Mouse (Mus musculus) gonadal fat pad, adult 2 months (tissue): ENCODE results near the gene 1700003E16Rik. TPM values are rescaled to one million over a fixed set of nuclear protein-coding genes. Genes with fewer than 3 reads are reported as not detected.

Experiments
- DNase-seq: peaks from one replicate; pipeline ENCODE4 v3.0.0-alpha.2; 2012; ENCODE audit warnings: low read depth
- polyA plus RNA-seq: library from polyadenylated mRNA; depleted of rRNA; stranded (reverse); fragments of >200 nt; gene quantifications from 2 replicates; pipeline ENCODE4 v1.2.3, GENCODE M21; 2012; rRNA removed

Gene 1700003E16Rik
- 2.7 and 4.4 TPM in 2 replicates for polyA plus RNA-seq

GRCm38 (mm10) chr6:83156259-83156684 is at the start of gene 1700003E16Rik, which contains the start of gene Wdr54:
TSS of gene 1700003E16Rik (plus strand) at chr6:83156404.
TSS of gene Wdr54 (minus strand) at chr6:83156397.
- DNase-seq = no peak

DNA sequence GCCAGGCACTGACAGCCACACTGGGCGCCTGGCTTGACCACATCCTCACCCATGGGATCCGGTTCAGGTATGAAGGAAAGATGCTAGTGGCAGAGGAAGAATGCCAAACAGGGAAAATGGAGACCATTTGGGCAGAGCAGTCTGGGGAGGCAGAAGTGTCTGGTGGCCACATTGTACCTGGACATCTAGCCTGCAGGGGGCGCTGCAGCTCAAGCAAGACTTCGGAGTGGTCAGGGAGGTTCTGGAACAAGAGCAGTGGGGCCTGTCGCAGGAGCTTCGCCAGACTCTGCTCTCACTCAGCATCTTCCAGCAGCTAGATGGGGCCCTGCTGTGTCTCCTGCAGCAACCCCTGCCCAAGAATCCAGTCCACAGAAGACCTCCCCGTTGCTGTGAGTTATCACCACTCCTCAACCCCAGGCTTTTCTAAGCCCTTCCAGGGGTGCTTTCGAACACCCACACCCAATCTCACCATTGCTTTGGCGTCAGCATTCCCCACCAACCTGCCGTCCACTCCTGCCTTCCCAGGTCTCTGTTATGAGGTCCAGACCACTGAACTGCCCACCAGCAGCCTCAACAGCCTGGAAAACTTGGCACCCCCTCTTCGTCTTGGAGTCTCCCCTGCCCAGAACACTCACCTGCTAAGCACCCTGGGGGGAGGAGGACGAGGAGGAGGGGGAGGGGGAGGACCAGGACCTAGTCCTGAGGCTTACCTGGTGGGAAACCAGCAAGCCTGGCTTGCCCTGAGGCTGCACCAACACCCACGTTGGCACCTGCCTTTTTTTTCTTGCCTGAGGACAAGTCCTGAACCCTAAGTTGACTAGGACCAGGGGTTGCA is 48.4 kb upstream of the 1700003E16Rik start:
- DNase-seq = no peak

GRCm38 (mm10) chr6:83108762-83109668 is 47.2 kb upstream of the 1700003E16Rik start, which contains the start of gene Mrpl53:
TSS of gene Mrpl53 (plus strand) at chr6:83109040.
- DNase-seq = no peak

GRCm38 (mm10) chr6:83111510-83112136 is 44.6 kb upstream of the 1700003E16Rik start:
- no peak for DNase-seq

GRCm38 (mm10) chr6:83115011-83115671 is 41.1 kb upstream of the 1700003E16Rik start, which contains the start of gene Mogs:
TSS of gene Mogs (plus strand) at chr6:83115496.
- DNase-seq = no peak

DNA sequence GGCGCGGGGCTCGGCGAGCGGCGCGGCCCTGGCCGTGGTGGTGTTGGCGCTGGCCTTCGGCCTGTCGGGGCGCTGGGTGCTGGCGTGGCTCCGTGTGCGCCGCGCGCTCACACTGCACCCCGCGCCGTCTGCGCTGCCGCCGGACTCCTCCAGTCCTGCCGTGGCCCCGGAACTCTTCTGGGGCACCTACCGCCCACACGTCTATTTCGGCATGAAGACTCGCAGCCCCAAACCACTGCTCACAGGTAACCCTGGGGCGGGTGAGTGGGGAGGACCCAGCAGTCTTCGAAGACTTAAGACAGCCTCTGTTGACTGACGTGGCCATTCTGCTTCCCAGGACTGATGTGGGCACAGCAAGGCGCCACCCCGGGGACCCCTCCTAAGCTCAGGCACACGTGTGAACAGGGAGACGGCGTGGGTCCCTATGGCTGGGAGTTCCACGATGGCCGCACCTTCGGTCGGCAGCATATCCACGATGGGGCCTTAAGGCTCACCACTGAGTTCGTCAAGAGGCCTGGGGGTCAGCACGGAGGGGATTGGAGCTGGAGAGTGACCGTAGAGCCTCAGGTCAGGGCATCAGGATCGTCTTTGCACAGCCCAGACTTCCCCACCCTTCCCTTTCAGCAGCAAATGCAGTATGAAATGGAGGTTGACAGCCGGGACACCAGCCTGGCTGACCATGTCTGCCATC is 40.4 kb upstream of the 1700003E16Rik start:
- no peak for DNase-seq

GRCm38 (mm10) chr6:83116373-83117164 is 39.6 kb upstream of the 1700003E16Rik start:
- no peak for DNase-seq

- DNase-seq = no peak
Measured at GRCm38 (mm10) chr6:83117165-83117438, 39.1 kb upstream of the 1700003E16Rik start.

DNA sequence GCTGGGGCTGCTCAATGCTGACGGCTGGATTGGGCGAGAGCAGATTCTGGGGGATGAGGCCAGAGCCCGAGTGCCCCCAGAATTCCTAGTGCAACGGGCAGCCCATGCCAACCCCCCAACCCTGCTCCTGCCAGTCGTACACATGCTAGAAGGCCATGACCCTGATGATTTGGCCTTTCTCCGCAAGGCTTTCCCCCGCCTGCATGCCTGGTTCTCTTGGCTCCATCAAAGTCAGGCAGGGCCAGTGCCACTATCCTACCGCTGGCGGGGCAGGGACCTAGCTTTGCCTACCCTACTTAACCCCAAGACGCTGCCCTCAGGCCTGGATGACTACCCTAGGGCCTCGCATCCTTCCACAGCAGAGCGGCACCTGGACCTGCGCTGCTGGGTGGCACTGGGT is 38.6 kb upstream of the 1700003E16Rik start:
- DNase-seq = no peak

- DNase-seq = no peak
Measured at GRCm38 (mm10) chr6:83118369-83118768, 37.8 kb upstream of the 1700003E16Rik start.

- DNase-seq = no peak
Measured at GRCm38 (mm10) chr6:83118825-83119733, 37.1 kb upstream of the 1700003E16Rik start.

DNA sequence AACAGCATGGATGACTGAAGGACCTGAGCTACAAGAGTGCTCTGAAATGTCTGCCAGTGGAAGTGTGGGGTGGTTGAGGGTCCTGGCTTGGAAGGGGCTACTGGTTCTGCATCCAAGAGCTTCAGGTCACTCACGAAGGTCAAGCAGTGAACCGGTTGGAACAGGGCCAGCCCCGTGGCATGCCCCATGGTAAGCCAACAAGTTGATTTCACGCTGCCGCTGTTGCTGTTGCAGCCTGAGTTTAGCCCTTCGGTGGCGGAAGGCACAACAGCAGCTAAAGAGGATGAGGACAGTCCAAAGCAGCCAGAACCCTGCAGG is 36.5 kb upstream of the 1700003E16Rik start:
- DNase-seq = no peak

DNA sequence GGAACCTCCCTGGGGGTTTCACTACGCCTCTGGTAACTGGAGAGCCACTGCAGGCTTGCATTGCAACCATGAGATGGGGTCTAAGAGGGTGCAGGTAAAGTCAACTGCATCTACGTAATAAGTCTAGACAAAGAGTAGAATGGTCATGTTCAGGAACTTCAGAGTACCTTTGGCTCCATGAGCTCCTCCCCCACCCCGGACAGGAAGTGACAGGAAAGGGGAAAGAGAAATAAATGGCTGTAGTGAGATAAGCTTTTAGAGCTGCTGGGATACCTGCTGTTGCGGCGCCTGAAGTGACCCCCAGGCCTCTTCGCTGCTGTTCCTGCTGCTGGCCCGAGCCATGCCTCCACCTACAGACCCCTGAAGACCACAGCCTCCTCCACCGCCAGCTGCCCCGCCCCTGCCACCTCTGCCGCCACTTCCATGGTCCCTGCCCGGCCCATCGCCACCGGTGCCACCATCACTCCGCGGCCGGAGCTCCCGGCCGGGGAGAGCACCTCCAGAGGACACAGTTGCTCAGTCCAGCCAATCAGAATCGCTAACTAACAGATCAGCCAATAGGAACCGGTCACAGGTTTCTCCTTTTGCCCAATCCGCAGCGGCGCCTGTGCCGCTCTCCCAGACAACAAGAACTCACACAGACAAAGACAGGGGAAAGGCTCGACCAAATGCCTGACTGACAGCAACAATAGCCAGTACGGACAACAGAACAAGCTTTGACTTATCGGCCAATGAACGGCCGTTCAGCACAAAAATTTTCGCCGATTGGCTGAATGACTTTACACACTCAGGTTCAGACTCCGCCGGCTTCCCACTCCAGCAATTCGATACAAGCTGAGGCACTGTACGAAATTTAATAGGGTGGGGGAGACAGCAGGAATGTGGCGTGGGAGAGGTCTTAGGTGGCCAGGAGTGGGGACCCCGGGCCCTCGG is 35.0 kb upstream of the 1700003E16Rik start, which contains the start of gene Wbp1:
Wbp1 (minus strand) TSS at position 630 of the 933 bp plus-strand sequence.
- DNase-seq = peak; percentile 93

DNA sequence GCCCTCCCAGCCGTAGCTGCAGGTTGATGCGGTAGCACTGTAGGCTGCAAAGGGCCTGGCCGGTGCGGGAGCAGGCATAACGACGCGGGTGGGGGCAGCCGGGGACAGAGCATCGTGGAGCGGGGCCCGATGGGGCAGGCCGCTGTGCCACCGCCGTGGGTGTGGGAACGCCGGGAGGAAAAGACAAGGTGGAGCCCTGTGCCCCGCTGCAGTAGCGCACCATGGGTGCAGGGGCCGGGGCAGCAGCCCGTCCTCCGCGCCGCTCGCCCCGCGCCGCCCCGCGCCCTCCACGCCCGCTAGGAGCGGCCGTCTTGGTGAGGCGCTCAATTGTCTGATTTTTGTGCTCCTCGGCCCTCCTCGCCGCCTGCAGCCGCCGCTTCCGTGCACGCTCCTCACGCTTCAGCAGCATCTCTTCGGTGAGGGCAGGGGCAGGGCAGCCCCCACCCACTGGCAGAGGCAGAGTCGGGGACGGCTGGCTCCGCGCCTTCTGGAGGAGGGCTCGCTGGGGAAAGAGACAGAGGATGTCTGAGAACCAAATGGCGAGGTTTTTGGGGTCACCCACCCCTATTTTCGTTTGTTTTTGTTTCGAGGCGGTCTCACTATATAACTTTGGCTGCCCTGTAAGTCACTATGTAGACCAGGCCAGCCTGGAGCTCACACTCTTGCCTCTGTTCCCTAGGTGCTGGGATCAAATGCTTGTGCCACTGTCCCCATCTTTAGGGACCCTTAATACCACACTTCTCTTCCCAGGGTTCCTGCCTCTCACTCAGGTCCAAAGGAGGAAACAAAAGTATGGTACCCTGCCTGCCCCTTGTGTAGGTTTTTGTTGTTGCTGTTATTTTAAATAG is 34.1 kb upstream of the 1700003E16Rik start:
- no peak for DNase-seq

DNA sequence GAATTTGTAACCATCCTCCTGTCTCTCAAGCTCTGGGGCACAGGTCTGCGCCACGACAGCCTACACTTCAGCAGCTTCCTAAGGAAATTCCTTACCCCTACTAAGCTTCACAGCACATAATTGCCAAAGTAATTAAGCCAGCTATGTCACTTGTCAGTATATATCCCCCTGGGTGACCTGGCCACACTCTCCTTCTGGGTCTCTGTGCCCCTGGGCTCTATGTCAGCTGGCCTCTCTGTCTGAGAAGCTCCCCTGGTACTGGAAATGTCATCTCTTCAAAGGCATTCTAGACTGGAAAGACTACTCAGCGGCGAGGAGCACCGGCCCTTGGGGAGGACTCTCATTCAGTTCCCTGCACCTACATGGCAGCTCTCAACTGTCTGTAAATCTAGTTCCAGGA is 33.2 kb upstream of the 1700003E16Rik start:
- DNase-seq = no peak

DNA sequence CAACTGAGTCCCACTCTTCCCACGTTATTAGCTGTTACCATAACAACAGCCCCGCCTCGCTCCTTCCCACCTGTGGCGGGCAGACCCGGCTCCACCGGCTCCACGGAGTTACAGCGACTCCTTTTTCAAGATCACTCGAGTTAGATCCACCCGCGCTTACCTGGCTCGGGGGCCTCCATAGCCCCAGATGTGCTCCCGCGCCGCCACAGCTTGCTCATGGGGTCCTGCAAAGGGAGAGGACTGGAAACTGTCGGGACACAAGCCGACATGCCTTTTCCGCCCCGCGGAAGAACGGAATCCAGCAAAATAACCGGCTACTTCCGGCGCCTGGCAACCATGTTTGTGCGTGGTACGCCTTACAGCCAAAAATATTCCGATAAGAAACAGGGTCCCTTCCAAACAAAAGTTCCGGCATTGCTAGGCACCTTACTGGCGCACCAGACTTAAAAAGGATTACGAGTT is 31.3 kb upstream of the 1700003E16Rik start:
- DNase-seq = no peak

- no peak for DNase-seq
Measured at GRCm38 (mm10) chr6:83125331-83125730, 30.9 kb upstream of the 1700003E16Rik start, which contains the start of gene Ino80b. TSS of gene Ino80b (minus strand) at chr6:83125431.
